Mouse (Mus musculus): ENCODE results near the gene Taar9. TPM values are rescaled to one million over a fixed set of nuclear protein-coding genes. Genes with fewer than 3 reads are reported as not detected.
"Not testable (repeated sequence)": the region's sequence is repeated elsewhere in the genome, so short reads cannot be mapped to it uniquely, and the experiment has no call there.

The Taar9 gene
- polyA plus RNA-seq, 1 experiment, result not detected

DNA sequence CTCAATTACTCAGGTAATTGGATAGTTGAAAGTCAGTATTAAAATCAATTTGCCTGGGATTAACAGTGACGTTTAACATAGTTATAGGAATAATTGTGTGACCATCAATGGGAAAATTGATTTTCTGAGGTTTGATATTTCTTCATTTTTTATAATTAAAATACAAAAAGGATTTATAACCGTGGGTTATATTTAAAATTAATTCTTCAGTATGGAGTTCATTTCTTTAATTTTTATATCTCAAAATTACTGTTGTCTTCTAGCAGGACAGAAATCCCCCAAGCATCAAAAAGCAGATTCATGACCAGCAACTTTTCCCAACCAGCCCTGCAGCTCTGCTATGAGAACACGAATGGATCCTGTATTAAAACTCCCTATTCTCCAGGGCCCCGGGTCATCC, 33.1 kb downstream of the Taar9 start, which contains the start of gene Taar8a:
Gene Taar8a, plus strand, starts transcription at position 301 of the 400 bp plus-strand sequence.
- DNase-seq (ENCODE audit: low spot score), result not testable (repeated sequence)

DNA sequence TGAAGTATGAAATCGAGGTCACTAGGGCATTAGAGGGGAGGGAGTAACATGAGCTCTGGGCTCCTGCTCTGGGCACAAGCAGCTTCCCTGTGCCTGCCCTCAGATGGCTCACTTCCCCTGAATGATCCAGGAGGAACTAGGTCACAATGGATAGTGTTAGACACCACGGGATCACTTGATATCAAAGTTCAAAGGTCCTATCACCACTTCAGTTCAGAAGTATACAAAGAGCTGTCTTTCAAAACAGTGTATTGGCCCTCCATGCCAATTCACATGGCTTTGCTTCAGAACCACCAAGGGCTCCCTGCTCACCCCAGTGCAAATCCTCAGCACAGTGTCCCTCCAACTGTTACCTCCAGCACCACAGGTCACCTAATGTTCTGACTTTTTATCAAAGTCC, 34.6 kb downstream of the Taar9 start:
- not testable (repeated sequence) for DNase-seq (ENCODE audit: low spot score)

DNA sequence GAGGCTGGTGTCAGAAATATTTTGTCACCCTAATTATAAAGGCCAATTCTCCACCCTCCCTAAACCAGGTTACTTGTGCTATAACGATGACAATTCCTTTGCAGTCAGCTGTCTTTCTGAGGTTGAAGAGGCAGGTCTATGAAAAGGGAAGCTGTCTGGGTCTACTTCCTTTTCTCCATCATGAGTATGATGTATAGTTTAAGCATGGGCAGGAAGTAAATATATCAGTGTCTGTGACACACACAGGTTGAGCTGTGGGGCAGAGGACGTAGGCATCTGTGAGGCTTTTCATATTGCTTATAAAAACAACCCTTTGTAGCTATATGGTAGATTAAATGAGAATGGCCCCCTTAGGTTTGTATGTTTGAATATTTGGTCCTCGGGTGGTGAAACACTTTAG, 50.3 kb downstream of the Taar9 start:
- no peak for DNase-seq (ENCODE audit: low spot score)

Other genes with a start within 250 kb of the Taar9 start
- gene Vnn1, start 214.8 kb downstream of the Taar9 start, polyA plus RNA-seq (2012; rRNA removed), result 1.7 and 2.0 TPM in 2 replicates
- not detected in 2 replicates for gene Taar1, start 189.2 kb downstream of the Taar9 start, polyA plus RNA-seq (2012; rRNA removed)
- not detected in 2 replicates for gene Taar2, start 171.0 kb downstream of the Taar9 start, polyA plus RNA-seq (2012; rRNA removed)
- gene Taar3, start 160.0 kb downstream of the Taar9 start, polyA plus RNA-seq (2012; rRNA removed), result not detected in 2 replicates
- gene Taar4, start 149.0 kb downstream of the Taar9 start, polyA plus RNA-seq (2012; rRNA removed), result not detected in 2 replicates
- not detected in 2 replicates for gene Taar5, start 138.8 kb downstream of the Taar9 start, polyA plus RNA-seq (2012; rRNA removed)
- not detected in 2 replicates for gene Taar6, start 123.9 kb downstream of the Taar9 start, polyA plus RNA-seq (2012; rRNA removed)
- not detected in 2 replicates for gene Taar7a, start 116.1 kb downstream of the Taar9 start, polyA plus RNA-seq (2012; rRNA removed)
- gene Taar7b, start 109.6 kb downstream of the Taar9 start, polyA plus RNA-seq (2012; rRNA removed), result not detected in 2 replicates
- gene Taar7d, start 82.3 kb downstream of the Taar9 start, polyA plus RNA-seq (2012; rRNA removed), result not detected in 2 replicates
- not detected in 2 replicates for gene Taar7e, start 71.9 kb downstream of the Taar9 start, polyA plus RNA-seq (2012; rRNA removed)
- gene Taar7f, start 60.0 kb downstream of the Taar9 start, polyA plus RNA-seq (2012; rRNA removed), result not detected in 2 replicates
- gene Taar8a, start 33.0 kb downstream of the Taar9 start, polyA plus RNA-seq (2012; rRNA removed), result not detected in 2 replicates
- gene Taar8b, start 17.2 kb downstream of the Taar9 start, polyA plus RNA-seq (2012; rRNA removed), result not detected in 2 replicates
- gene Taar8c, start 7.6 kb downstream of the Taar9 start, polyA plus RNA-seq (2012; rRNA removed), result not detected in 2 replicates
- 95.0 and 124 TPM in 2 replicates for gene Stx7, start 39.8 kb upstream of the Taar9 start, polyA plus RNA-seq (2012; rRNA removed)
- gene Moxd1, start 114.0 kb upstream of the Taar9 start, polyA plus RNA-seq (2012; rRNA removed), result 12.8 and 14.9 TPM in 2 replicates